11 mouse cellular contexts compared by ENCODE assay signal in the genomic region with DNA sequence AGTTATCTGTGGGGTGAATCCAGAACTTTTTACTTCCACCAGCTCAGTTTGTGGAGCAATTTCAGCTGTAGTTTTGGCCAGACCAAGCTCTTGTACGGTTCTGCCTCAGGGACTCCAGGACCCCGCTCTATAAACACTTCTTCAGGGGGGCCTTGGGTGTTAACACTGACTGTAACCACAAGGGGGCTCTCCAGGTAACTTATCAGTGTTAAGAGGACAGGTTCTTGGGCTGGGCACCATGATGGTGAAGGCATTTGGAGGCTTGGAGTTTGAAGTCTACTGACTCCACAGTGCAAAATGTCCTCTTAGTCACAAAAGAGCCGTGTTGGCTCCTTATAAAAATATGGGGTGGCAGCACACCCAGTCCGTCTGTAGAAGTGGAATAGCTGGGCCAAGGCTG. TPM values are rescaled to one million over a fixed set of nuclear protein-coding genes. Genes with fewer than 3 reads are reported as not detected.
DNase-seq lines count a peak whose midpoint lies in the region; ATAC-seq lines count a peak whose summit lies in the region.
"Had no signal": no experiment of that assay in that cellular context is flagged by ENCODE, and none has a peak within 500 bp of the region (broad histone marks: within the 10 kb centered on the region; RNA-seq: fewer than 3 reads in every experiment).

No protein-coding gene starts in this region.

- no peak overlapping the region for H3K4me3 ChIP-seq in forebrain, embryonic 11.5 days (ENCODE audit: low read depth, low read length)
- H3K4me3 ChIP-seq in forebrain, embryonic 12.5 days (replicated peaks), result no peak overlapping the region
- no peak overlapping the region for H3K4me3 ChIP-seq in liver, embryonic 13.5 days (replicated peaks)
- no peak overlapping the region for H3K4me3 ChIP-seq in liver, embryonic 11.5 days (ENCODE audit: low read depth, low read length)

- H3K9ac ChIP-seq in forebrain, embryonic 11.5 days (ENCODE audit: low read length), result no peak overlapping the region
- H3K9ac ChIP-seq in forebrain, embryonic 12.5 days, result no peak overlapping the region
- H3K9ac ChIP-seq in liver, embryonic 13.5 days, result no peak overlapping the region
- no peak overlapping the region for H3K9ac ChIP-seq in liver, embryonic 11.5 days (ENCODE audit: low read depth, low read length)
- H3K9ac ChIP-seq: neural tube, embryonic 12.5 days; stomach, embryonic 15.5 days had no signal

- no peaks in the 10 kb centered on the region for H3K36me3 ChIP-seq in forebrain, embryonic 11.5 days (ENCODE audit: control insufficient read depth, insufficient read depth, low read length)
- H3K36me3 ChIP-seq in forebrain, embryonic 12.5 days (replicated peaks), result peaks cover 4% of the 10 kb centered on the region; the same call in 1 of the 2 replicates
- H3K36me3 ChIP-seq in liver, embryonic 13.5 days, result peaks cover 10% of the 10 kb centered on the region
- H3K36me3 ChIP-seq in liver, embryonic 11.5 days (ENCODE audit: control insufficient read depth, insufficient read depth, low read length), result no peaks in the 10 kb centered on the region

- no peaks in the 10 kb centered on the region for H3K9me3 ChIP-seq in forebrain, embryonic 11.5 days (ENCODE audit: control insufficient read depth, low read length)
- no peaks in the 10 kb centered on the region for H3K9me3 ChIP-seq in forebrain, embryonic 12.5 days
- H3K9me3 ChIP-seq in liver, embryonic 13.5 days (replicated peaks), result no peaks in the 10 kb centered on the region
- no peaks in the 10 kb centered on the region for H3K9me3 ChIP-seq in liver, embryonic 11.5 days (ENCODE audit: control insufficient read depth, low read length)
- H3K9me3 ChIP-seq: neural tube, embryonic 12.5 days; stomach, embryonic 15.5 days had no signal

- no peak for ATAC-seq in forebrain, embryonic 11.5 days (replicated peaks; ENCODE audit: low FRiP score)
- no peak for ATAC-seq in forebrain, embryonic 12.5 days (ENCODE audit: low FRiP score)
- ATAC-seq in liver, embryonic 13.5 days (ENCODE audit: low read depth), result no peak
- no peak for ATAC-seq in liver, embryonic 11.5 days (replicated peaks; ENCODE audit: low FRiP score)

- H3K27me3 ChIP-seq in forebrain, embryonic 11.5 days (ENCODE audit: control insufficient read depth, insufficient read depth, low read length), result no peaks in the 10 kb centered on the region
- H3K27me3 ChIP-seq in forebrain, embryonic 12.5 days, result peaks cover 10% of the 10 kb centered on the region
- no peaks in the 10 kb centered on the region for H3K27me3 ChIP-seq in liver, embryonic 13.5 days
- H3K27me3 ChIP-seq in liver, embryonic 11.5 days (replicated peaks; ENCODE audit: control insufficient read depth, insufficient read depth, low read length), result no peaks in the 10 kb centered on the region
- H3K27me3 ChIP-seq: neural tube, embryonic 12.5 days; stomach, embryonic 15.5 days had no signal

- no peak overlapping the region for H3K4me2 ChIP-seq in forebrain, embryonic 11.5 days (ENCODE audit: low read depth, low read length, severe bottlenecking)
- H3K4me2 ChIP-seq in forebrain, embryonic 12.5 days, result no peak overlapping the region
- no peak overlapping the region for H3K4me2 ChIP-seq in liver, embryonic 13.5 days
- no peak overlapping the region for H3K4me2 ChIP-seq in liver, embryonic 11.5 days

- H3K4me1 ChIP-seq in forebrain, embryonic 11.5 days (replicated peaks; ENCODE audit: control insufficient read depth, insufficient read depth, low read length), result peaks cover 20% of the 10 kb centered on the region
- H3K4me1 ChIP-seq in forebrain, embryonic 12.5 days, result peaks cover 47% of the 10 kb centered on the region
- H3K4me1 ChIP-seq in liver, embryonic 13.5 days (replicated peaks), result peaks cover 61% of the 10 kb centered on the region
- peaks cover 23% of the 10 kb centered on the region for H3K4me1 ChIP-seq in liver, embryonic 11.5 days (replicated peaks; ENCODE audit: control insufficient read depth, insufficient read depth, low read length)

- no peak overlapping the region for H3K27ac ChIP-seq in forebrain, embryonic 11.5 days (ENCODE audit: low read depth, low read length)
- no peak overlapping the region for H3K27ac ChIP-seq in forebrain, embryonic 12.5 days
- no peak overlapping the region for H3K27ac ChIP-seq in liver, embryonic 13.5 days
- no peak overlapping the region for H3K27ac ChIP-seq in liver, embryonic 11.5 days (ENCODE audit: low read depth, low read length)
- H3K27ac ChIP-seq: neural tube, embryonic 12.5 days; stomach, embryonic 15.5 days had no signal

- peak; percentile 64 for DNase-seq in forebrain, embryonic 11.5 days (ENCODE audit: low spot score)
- peak; percentile 23 for DNase-seq in liver, embryonic 13.5 days
- DNase-seq in liver, embryonic 11.5 days (ENCODE audit: low spot score), result no peak
- peak; percentile 32 for DNase-seq in T-cell, adult 2 months (ENCODE audit: low spot score)
- peak; percentile 67 for DNase-seq in retina, embryonic 14.5 days (ENCODE audit: low spot score)
- DNase-seq in layer of hippocampus, postnatal 10 days (ENCODE audit: low spot score in 2 of 2), result no peak
- DNase-seq in frontal cortex, postnatal 14 days (ENCODE audit: low spot score in 2 of 2), result no peak
- DNase-seq: gastrocnemius, postnatal 14 days had no signal

- WGBS in forebrain, embryonic 11.5 days, result 68% methylated on average over 4 of the region's 4 CpGs
- WGBS in forebrain, embryonic 12.5 days, result 71% methylated on average over 4 of the region's 4 CpGs
- WGBS in liver, embryonic 13.5 days (ENCODE audit: insufficient replicate concordance), result 62% methylated on average over 4 of the region's 4 CpGs
- 68% methylated on average over 4 of the region's 4 CpGs for WGBS in liver, embryonic 11.5 days

RNA-seq across cellular contexts. Expression of a gene that starts 1.5 kb away (rescaled TPM):
- 27.4 and 31.8 TPM in 2 replicates for polyA plus RNA-seq in forebrain, embryonic 11.5 days (2014; fragmentation: Nextera tagmentation; extraction: Ambion mirVana)
- polyA plus RNA-seq in forebrain, embryonic 12.5 days (2016; fragmentation: Nextera tagmentation; extraction: Ambion mirVana), result 26.2 and 34.6 TPM in 2 replicates
- polyA plus RNA-seq in liver, embryonic 13.5 days (2015; fragmentation: Nextera tagmentation; extraction: Ambion mirVana), result 12.3 and 13.1 TPM in 2 replicates
- polyA plus RNA-seq in liver, embryonic 11.5 days (2014; fragmentation: Nextera tagmentation; extraction: Ambion mirVana), result 24.7 and 26.5 TPM in 2 replicates
- total RNA-seq in layer of hippocampus, postnatal 10 days (2021), result 10 to 100 TPM; 41.7 to 53.5 TPM

RNA-seq across cellular contexts. Expression of a gene that starts 2.3 kb away (rescaled TPM):
- 16.0 and 19.0 TPM in 2 replicates for polyA plus RNA-seq in forebrain, embryonic 11.5 days (2014; fragmentation: Nextera tagmentation; extraction: Ambion mirVana)
- 14.1 and 15.1 TPM in 2 replicates for polyA plus RNA-seq in forebrain, embryonic 12.5 days (2016; fragmentation: Nextera tagmentation; extraction: Ambion mirVana)
- 6.7 and 7.5 TPM in 2 replicates for polyA plus RNA-seq in liver, embryonic 13.5 days (2015; fragmentation: Nextera tagmentation; extraction: Ambion mirVana)
- 8.1 and 10.7 TPM in 2 replicates for polyA plus RNA-seq in liver, embryonic 11.5 days (2014; fragmentation: Nextera tagmentation; extraction: Ambion mirVana)
- 1 to 10 TPM; 8.3 to 9.6 TPM for total RNA-seq in layer of hippocampus, postnatal 10 days (2021)

RNA-seq across cellular contexts. Expression of a gene that starts 6.4 kb away (rescaled TPM):
- polyA plus RNA-seq in forebrain, embryonic 11.5 days (2014; fragmentation: Nextera tagmentation; extraction: Ambion mirVana), result 1.5 and 1.8 TPM in 2 replicates
- polyA plus RNA-seq in forebrain, embryonic 12.5 days (2016; fragmentation: Nextera tagmentation; extraction: Ambion mirVana), result 0.81 and 1.1 TPM in 2 replicates
- polyA plus RNA-seq in liver, embryonic 13.5 days (2015; fragmentation: Nextera tagmentation; extraction: Ambion mirVana), result 0.09 TPM in 1 of 2 replicates, not detected in the other
- polyA plus RNA-seq in liver, embryonic 11.5 days (2014; fragmentation: Nextera tagmentation; extraction: Ambion mirVana), result 0.16 and 0.25 TPM in 2 replicates
- total RNA-seq in layer of hippocampus, postnatal 10 days (2021), result under 1 TPM in 1 of 2 experiments, not detected in 1; 0.21 TPM

RNA-seq across cellular contexts. Expression of a gene that starts 25.1 kb away (rescaled TPM):
- polyA plus RNA-seq in forebrain, embryonic 11.5 days (2014; fragmentation: Nextera tagmentation; extraction: Ambion mirVana), result 41.0 and 43.0 TPM in 2 replicates
- polyA plus RNA-seq in forebrain, embryonic 12.5 days (2016; fragmentation: Nextera tagmentation; extraction: Ambion mirVana), result 52.0 and 52.9 TPM in 2 replicates
- 10.1 and 10.9 TPM in 2 replicates for polyA plus RNA-seq in liver, embryonic 13.5 days (2015; fragmentation: Nextera tagmentation; extraction: Ambion mirVana)
- polyA plus RNA-seq in liver, embryonic 11.5 days (2014; fragmentation: Nextera tagmentation; extraction: Ambion mirVana), result 20.9 and 21.3 TPM in 2 replicates
- total RNA-seq in layer of hippocampus, postnatal 10 days (2021), result 10 to 100 TPM; 50.7 to 55.1 TPM

RNA-seq across cellular contexts. Expression of a gene that starts 41.6 kb away (rescaled TPM):
- 0.16 and 0.40 TPM in 2 replicates for polyA plus RNA-seq in forebrain, embryonic 11.5 days (2014; fragmentation: Nextera tagmentation; extraction: Ambion mirVana)
- 0.51 and 0.63 TPM in 2 replicates for polyA plus RNA-seq in forebrain, embryonic 12.5 days (2016; fragmentation: Nextera tagmentation; extraction: Ambion mirVana)
- polyA plus RNA-seq in liver, embryonic 13.5 days (2015; fragmentation: Nextera tagmentation; extraction: Ambion mirVana), result 0.37 and 0.42 TPM in 2 replicates
- polyA plus RNA-seq in liver, embryonic 11.5 days (2014; fragmentation: Nextera tagmentation; extraction: Ambion mirVana), result 0.27 and 0.71 TPM in 2 replicates
- under 1 TPM; 0.11 to 0.78 TPM for total RNA-seq in layer of hippocampus, postnatal 10 days (2021)

Comparison
In these comparisons a context has a peak if more than half of its experiments do, and no peak if none do; other contexts are left out.
1. DNase-seq: peak in forebrain, embryonic 11.5 days (single experiment), liver, embryonic 13.5 days (single experiment), T-cell, adult 2 months (single experiment) and retina, embryonic 14.5 days (single experiment); none in liver, embryonic 11.5 days (single experiment), layer of hippocampus, postnatal 10 days (0 of 2) and frontal cortex, postnatal 14 days (0 of 2).